Mouse (Mus musculus): ENCODE measurements around the gene Rsrc2. TPM values are rescaled to one million over a fixed set of nuclear protein-coding genes. Genes with fewer than 3 reads are reported as not detected.

The Rsrc2 gene
- polyA plus RNA-seq, 1 experiment from 2014 or later: 111 TPM

Other genes starting within 250 kb of the Rsrc2 start
- 0.49 and 1.1 TPM in 2 replicates for gene B3gnt4, start 239.0 kb downstream of the Rsrc2 start, polyA plus RNA-seq (2015; fragmentation: Nextera tagmentation; extraction: Ambion mirVana)
- 108 and 114 TPM in 2 replicates for gene Diablo, start 225.2 kb downstream of the Rsrc2 start, polyA plus RNA-seq (2015; fragmentation: Nextera tagmentation; extraction: Ambion mirVana)
- gene Gm49027, start 223.9 kb downstream of the Rsrc2 start, polyA plus RNA-seq (2015; fragmentation: Nextera tagmentation; extraction: Ambion mirVana): 0.46 and 0.68 TPM in 2 replicates
- gene Vps33a, start 176.4 kb downstream of the Rsrc2 start, polyA plus RNA-seq (2015; fragmentation: Nextera tagmentation; extraction: Ambion mirVana): 27.3 and 27.8 TPM in 2 replicates
- gene Clip1, start 64.8 kb downstream of the Rsrc2 start, polyA plus RNA-seq (2015; fragmentation: Nextera tagmentation; extraction: Ambion mirVana): 43.0 and 44.7 TPM in 2 replicates
- gene Zcchc8, start 28.3 kb downstream of the Rsrc2 start, polyA plus RNA-seq (2015; fragmentation: Nextera tagmentation; extraction: Ambion mirVana): 66.6 and 73.6 TPM in 2 replicates
- gene Kntc1, start 302 bp upstream of the Rsrc2 start, polyA plus RNA-seq (2015; fragmentation: Nextera tagmentation; extraction: Ambion mirVana): 19.8 and 19.9 TPM in 2 replicates
- 5.0 and 7.5 TPM in 2 replicates for gene Hcar2, start 116.1 kb upstream of the Rsrc2 start, polyA plus RNA-seq (2015; fragmentation: Nextera tagmentation; extraction: Ambion mirVana)
- 0.76 and 0.97 TPM in 2 replicates for gene Hcar1, start 130.6 kb upstream of the Rsrc2 start, polyA plus RNA-seq (2015; fragmentation: Nextera tagmentation; extraction: Ambion mirVana)
- gene Denr, start 157.8 kb upstream of the Rsrc2 start, polyA plus RNA-seq (2015; fragmentation: Nextera tagmentation; extraction: Ambion mirVana): 128 TPM in 2 replicates
- gene Gm43518, start 178.0 kb upstream of the Rsrc2 start, polyA plus RNA-seq (2015; fragmentation: Nextera tagmentation; extraction: Ambion mirVana): 1.9 and 2.9 TPM in 2 replicates
- 5.4 and 7.5 TPM in 2 replicates for gene Ccdc62, start 181.3 kb upstream of the Rsrc2 start, polyA plus RNA-seq (2015; fragmentation: Nextera tagmentation; extraction: Ambion mirVana)
- 14.2 and 16.1 TPM in 2 replicates for gene Hip1r, start 224.2 kb upstream of the Rsrc2 start, polyA plus RNA-seq (2015; fragmentation: Nextera tagmentation; extraction: Ambion mirVana)

All from embryonic facial prominence, embryonic 15.5 days (tissue).